Mouse (Mus musculus) mouse embryonic stem cell (cell line): ENCODE results near the gene Rps12.

Experiments used
- in situ Hi-C, 2 experiments: fragments of 300-500 bp; cut with MboI; formaldehyde crosslinking; loops; 1 replicate in 1 of 2; 3 replicates in 1 of 2; pipeline ENCODE4 v1.14.3; 2019 to 2020; ENCODE audit warnings: low sequenced_read_pairs in 2 of 2, low pct_unique_long_range_greater_than_20kb in 1 of 2, mixed read lengths in 1 of 2; ENCODE audit not compliant: unreplicated experiment in 1 of 2

Rps12 gene

DNA sequence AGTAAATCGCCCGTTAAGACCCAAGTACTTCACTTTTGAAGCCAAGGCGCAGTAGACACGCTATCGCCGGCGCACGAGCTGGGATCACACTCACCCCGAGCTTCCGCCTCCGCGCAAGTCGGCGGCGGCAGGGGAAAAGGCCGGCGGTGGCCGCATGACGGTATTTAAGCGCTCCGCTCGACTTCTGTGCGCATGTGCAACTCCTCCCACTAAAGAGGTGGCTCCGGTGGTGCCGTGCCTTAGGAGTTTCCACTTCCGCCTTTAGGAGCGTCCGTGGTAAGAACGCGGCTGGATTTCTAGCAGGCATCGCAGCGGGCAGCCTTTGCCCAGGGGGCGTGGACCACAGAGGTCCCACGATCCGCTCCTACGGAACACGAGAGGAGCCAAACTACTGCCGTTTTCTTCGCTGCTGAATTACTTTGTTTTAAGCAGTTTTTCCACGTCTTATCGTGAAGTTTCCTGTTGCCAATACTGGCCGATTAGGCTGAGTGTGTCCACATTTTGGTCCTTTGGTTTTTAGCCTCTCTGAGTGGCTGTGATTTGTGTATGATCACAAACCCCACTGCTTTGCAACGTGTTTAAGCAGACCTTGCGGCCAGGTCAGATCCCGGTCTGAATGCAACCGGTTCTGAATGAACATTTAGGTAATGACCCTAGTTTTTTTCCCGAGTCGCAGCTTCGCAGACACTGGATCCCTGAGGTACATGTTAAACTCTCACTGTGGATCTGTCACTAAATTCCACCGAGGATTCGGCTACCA is at the start of gene Rps12:
Gene Rps12, minus strand, starts transcription at position 214 of the 760 bp plus-strand sequence.
- in situ Hi-C loops: no loop called here

GRCm38 (mm10) chr10:23836003-23836964 is 49.2 kb upstream of the Rps12 start:
- in situ Hi-C loops: no loop called here

GRCm38 (mm10) chr10:23826516-23826915 is 39.4 kb upstream of the Rps12 start:
- in situ Hi-C loops: no loop called here

- in situ Hi-C loops: loop anchor here (10.0 to 25.0 kb wide), 3 partner anchors 289 to 496 kb away; partner anchors contain the start of genes Stx7 (in 1 of the 2), Taar8c (in 1 of the 2) and Taar9 (in 1 of the 2)
These were observed 29.2 kb upstream of the Rps12 start for GRCm38 (mm10) chr10:23816241-23816640.

GRCm38 (mm10) chr10:23815168-23815567 is 28.1 kb upstream of the Rps12 start:
- in situ Hi-C loops: loop anchor here (10.0 to 25.0 kb wide), 3 partner anchors 290 to 497 kb away; partner anchors contain the start of genes Stx7 (in 1 of the 2), Taar8c (in 1 of the 2) and Taar9 (in 1 of the 2)

GRCm38 (mm10) chr10:23812852-23813766 is 26.0 kb upstream of the Rps12 start:
- in situ Hi-C loops: loop anchor here (10.0 to 25.0 kb wide), 3 partner anchors 292 to 499 kb away; partner anchors contain the start of genes Stx7 (in 1 of the 2), Taar8c (in 1 of the 2) and Taar9 (in 1 of the 2)

GRCm38 (mm10) chr10:23812438-23812759 is 25.3 kb upstream of the Rps12 start:
- in situ Hi-C loops: loop anchor here (10.0 to 25.0 kb wide), 3 partner anchors 292 to 500 kb away; partner anchors contain the start of genes Stx7 (in 1 of the 2), Taar8c (in 1 of the 2) and Taar9 (in 1 of the 2)

DNA sequence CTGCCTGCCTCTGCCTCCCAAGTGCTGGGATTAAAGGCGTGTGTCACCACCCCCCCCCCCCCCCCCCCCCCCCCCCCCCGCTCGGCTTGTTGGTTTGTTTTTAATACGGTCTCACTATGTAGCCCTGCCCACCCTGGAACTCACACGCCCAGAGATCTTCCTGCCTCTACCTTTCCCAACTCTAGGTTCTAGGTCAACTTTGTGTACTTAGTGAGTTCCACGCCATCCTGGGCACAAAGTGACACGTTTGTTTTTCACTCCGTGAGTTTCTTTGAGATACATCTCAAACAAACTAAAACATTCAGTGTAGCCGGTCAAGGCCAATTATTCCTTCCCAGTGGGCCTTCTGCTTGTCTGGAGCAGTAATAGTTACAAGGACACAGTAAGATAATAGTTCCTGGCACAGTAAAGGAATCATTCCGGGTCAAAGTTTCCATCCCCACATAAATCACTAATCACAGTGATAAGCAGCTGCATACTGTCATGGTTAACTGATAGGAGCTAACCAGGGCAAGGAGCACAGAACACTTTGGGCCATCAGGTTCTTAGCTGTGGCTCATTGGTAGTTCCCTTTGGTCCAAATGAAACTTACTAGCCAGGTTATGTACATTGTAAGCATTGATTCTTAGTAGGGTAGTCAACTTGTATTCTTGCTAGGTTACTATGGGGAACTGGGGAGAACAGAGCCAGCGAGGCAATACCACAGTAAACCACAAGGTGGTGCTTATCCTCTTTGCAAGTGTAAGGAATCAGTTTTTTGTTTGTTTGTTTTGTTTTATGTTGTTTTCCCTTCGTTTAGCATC is 24.8 kb upstream of the Rps12 start:
- in situ Hi-C loops: loop anchor here (10.0 to 25.0 kb wide), 3 partner anchors 293 to 500 kb away; partner anchors contain the start of genes Stx7 (in 1 of the 2), Taar8c (in 1 of the 2) and Taar9 (in 1 of the 2)

GRCm38 (mm10) chr10:23806201-23806600 is 19.1 kb upstream of the Rps12 start:
- in situ Hi-C loops: loop anchor here (25.0 kb wide), 2 partner anchors 331 to 506 kb away; partner anchors contain the start of gene Stx7 (in 1 of the 2)

GRCm38 (mm10) chr10:23804665-23805064 is 17.6 kb upstream of the Rps12 start:
- in situ Hi-C loops: loop anchor here (25.0 kb wide), 2 partner anchors 333 to 508 kb away; partner anchors contain the start of gene Stx7 (in 1 of the 2)

- in situ Hi-C loops: loop anchor here (25.0 kb wide), 2 partner anchors 334 to 509 kb away; partner anchors contain the start of gene Stx7 (in 1 of the 2)
These were observed 15.8 kb upstream of the Rps12 start for GRCm38 (mm10) chr10:23802911-23803310.

DNA sequence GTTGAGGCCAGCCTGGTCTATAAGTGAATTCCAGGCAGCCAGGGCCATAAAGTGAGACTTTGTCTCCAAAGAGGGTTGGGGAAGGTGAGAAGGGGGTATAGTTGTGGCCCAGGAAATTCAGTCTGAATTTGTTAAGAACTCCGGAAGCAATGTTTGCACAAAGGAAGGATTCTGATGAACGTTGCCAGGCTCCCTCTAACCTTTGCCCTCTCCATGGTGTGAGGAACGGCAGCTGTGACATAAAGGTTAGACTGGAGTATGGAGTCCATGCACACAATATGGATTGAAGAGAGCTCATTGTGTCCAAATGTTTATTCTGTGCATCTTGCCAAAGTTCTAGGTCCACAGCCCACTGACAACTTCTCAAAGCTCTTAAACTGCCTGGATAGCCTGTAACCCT is 12.9 kb upstream of the Rps12 start:
- in situ Hi-C loops: loop anchor here (25.0 kb wide), 2 partner anchors 337 to 512 kb away; partner anchors contain the start of gene Stx7 (in 1 of the 2)

- in situ Hi-C loops: no loop called here
These were observed 11.1 kb upstream of the Rps12 start for GRCm38 (mm10) chr10:23798142-23798541.

GRCm38 (mm10) chr10:23797606-23798005 is 10.5 kb upstream of the Rps12 start:
- in situ Hi-C loops: no loop called here

GRCm38 (mm10) chr10:23796551-23797503 is 9.8 kb upstream of the Rps12 start, which contains the start of gene Slc18b1:
TSS of gene Slc18b1 (plus strand) at chr10:23796986.
- in situ Hi-C loops: no loop called here
